Mouse (Mus musculus) leukemia stem cell, adult 10-12 weeks (primary cell): Measurements from ENCODE around the gene Gm12185. TPM values are rescaled to one million over a fixed set of nuclear protein-coding genes. Genes with fewer than 3 reads are reported as not detected.

Experiments
- polyA plus RNA-seq: library from polyadenylated mRNA; stranded (reverse); fragments of >175 nt; gene quantifications from 2 replicates; pipeline ENCODE4 v1.2.3, GENCODE M21; 2012; ENCODE audit warnings: low replicate concordance

The Gm12185 gene
- 0.16 TPM in 1 of 2 replicates, not detected in the other for polyA plus RNA-seq

DNA sequence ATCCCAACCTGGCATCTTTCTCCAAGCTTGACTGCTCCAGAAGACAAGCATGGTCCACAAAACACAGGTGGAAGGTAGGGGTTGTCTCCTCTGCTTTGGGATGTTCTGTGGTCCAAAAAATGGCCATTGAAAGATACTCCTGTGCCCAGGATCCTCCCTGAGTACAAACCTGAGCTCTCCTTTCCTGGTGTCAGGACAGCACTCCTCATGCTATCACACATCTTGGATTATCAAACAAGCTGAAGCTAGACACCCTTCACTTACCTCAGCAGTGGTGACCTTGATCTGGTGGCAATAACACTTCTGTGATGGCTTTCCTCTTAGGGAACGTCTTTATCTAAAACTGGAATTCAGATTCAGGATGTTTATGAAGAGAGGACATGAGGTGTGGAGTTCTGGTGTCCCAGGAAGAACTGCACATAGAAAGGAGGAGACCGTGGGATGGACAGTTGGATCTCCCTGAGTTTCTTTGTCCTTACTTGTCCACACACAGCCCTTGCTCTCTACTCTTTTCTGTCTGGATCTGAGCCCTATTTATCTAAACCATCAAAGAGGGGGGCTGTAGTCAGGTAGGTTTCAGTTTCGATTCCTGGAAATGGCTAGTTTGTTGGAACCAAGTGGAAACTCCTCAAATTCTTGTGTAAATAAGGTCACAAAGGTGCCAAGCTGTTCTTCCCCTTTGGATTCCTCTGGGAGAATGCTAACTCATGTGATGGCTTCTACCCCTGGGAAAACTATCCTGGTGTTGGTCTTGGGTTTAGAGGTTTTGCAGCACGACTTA is at the start of gene Gm12185:
Gm12185 (minus strand) TSS at position 487 of the 781 bp plus-strand sequence.

DNA sequence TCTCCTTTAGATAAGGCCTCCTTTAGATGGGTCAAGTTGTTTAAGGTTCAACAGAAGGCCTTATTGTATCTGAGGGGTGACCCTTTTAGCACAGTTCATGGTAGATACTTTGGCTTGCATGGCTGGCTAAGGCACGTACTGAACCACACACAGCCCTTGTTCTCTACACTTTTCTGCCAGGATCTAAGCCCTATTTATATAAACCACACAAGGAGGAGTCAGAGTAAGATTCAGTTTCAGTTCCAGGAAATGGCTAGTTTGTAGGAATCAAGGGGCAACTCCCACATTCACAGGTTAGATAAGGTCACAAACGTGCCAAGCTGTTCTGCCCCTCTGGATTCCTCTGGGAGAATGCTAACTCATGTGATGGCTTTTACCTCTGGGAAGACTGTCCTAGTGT is 2.0 kb upstream of the Gm12185 start, which contains the start of gene Tgtp1:
Tgtp1 (minus strand) TSS at position 155 of the 400 bp plus-strand sequence.

DNA sequence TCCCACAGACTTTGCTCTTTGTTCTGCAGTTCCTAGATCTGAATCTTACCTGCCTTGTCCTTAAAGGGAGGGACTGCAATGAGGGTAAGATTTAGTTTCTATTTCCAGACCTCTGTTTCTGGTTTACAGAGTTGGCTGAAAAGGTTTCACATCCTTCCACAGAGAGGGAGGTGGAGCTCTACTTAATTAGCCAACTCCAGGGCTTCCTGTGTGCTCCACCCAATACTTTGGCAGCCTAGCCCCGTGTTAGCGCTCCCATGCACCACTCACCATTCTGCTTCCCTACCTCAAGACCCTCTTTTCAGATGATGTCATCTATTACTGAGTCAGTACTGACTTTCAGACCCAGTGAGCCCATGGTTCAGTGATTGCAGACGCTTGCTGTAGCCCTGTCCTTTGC is 12.8 kb downstream of the Gm12185 start, which contains the start of gene 9930111J21Rik1:
9930111J21Rik1 (minus strand) TSS at position 148 of the 400 bp plus-strand sequence.

DNA sequence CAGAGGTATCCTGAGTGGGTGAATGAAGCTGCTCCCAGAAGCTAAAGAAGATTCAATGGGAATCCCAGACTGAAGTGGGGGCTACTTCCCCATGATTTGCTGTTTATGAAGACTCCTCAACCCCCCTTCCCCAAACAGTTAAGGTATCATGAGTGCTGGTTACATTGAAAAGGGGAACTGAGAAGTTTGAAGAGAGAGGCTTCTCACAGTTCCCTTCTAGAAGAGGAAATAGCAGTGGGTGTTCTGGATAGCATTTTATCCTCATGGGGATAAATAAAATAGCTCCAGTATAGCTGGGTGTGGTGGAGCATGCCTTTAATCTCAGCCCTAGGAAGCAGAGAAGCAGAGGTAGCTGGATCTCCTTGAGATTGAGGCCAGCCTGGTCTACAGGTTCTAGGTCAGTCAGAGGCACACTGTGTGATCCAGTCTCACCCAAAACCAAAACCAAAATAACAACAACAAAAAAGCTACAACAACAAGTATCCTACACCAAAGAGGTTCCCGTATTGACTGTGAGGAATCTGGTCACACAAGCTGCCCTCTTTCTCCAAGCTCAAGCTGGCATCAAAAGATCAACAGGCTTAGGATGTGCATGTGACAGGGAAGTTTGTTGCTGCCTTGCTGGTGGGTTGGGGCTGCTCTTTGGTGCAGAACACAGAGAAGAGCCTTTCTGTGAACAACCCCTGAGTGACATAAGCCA is 13.6 kb downstream of the Gm12185 start, which contains the start of gene Olfr56:
Olfr56 (plus strand) TSS at position 650 of the 700 bp plus-strand sequence.

DNA sequence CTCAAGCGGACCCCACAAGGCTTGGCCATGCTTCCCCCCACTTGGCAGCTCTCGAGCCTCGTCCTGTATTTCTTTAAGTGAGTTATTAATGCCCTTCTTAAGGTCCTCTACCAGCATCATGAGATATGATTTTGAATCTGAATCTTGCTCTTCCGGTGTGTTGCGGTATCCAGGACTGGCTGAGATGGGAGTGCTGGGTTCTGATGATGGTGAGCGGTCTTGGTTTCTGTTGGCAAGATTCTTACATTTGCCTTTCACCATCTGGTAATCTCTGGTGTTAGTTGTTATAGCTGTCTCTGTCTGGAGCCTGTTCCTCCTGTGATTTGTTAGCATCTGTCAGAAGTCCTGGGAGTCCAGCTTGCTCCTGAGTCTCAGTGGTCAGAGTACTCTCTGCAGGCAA is 45.9 kb downstream of the Gm12185 start, which contains the start of gene Psme2b:
Psme2b (minus strand) TSS at position 101 of the 400 bp plus-strand sequence.

DNA sequence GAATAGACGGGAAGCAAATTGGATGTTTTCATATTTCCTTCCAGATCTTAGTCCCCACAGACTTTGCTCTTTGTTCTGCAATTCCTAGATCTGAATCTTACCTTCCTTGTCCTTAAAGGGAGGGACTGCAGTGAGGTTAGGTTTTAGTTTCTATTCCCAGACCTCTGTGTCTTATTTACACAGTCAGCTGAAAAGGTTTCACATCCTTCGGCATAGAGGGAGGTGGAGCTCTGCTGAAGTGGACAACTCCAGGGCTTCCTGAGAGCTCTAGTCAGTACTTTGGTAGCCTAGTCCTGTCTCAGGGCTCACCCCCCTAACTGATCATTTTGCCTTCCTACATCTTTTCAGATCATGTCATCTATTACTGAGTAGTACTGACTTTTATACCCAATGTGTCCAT is 90.0 kb downstream of the Gm12185 start, which contains the start of gene Gm5431:
Gm5431 (minus strand) TSS at position 194 of the 400 bp plus-strand sequence.

DNA sequence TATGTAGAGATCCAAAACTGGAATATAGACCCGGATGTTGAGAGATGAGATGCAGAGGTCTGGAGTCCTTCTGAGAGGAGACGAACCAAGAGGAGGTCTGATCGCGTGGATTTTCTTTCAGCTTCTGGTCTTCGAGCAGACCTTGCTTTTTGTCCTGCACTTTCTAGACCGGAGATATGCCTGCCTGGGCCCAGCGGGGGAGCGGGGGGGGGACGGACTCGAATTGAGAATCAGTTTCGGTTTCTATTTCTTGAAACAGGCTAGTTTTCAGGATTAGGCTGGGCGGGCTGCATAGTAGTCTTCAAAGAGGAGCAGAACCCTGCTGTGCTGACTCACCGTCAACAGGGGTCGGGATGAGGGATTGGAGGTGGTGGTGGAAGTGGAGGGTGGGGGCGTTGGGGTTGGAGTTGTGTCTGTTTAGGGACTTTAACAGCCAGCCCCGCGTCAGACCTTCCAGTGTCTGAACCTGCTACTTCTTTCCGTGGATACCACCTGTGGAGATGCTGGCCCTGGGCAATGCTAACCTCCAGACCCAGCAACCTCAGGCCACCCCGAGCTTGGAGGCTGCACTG is 120.7 kb downstream of the Gm12185 start, which contains the start of gene Irgm1:
Irgm1 (minus strand) TSS at position 483 of the 572 bp plus-strand sequence.

Other genes with a start within 250 kb of the Gm12185 start
- gene Rack1, start 191.9 kb downstream of the Gm12185 start, polyA plus RNA-seq, result 453 and 6,836 TPM in 2 replicates
- gene Trim41, start 174.9 kb downstream of the Gm12185 start, polyA plus RNA-seq, result 20.9 and 26.8 TPM in 2 replicates
- 7.2 and 13.9 TPM in 2 replicates for gene Trim7, start 166.1 kb downstream of the Gm12185 start, polyA plus RNA-seq
- gene Gm12184, start 165.6 kb downstream of the Gm12185 start, polyA plus RNA-seq, result 65.7 and 147 TPM in 2 replicates
- gene Irgm1, start 120.5 kb downstream of the Gm12185 start, polyA plus RNA-seq, result 2.8 and 9.6 TPM in 2 replicates
- 0.09 TPM in 1 of 2 replicates, not detected in the other for gene Gm5431, start 90.0 kb downstream of the Gm12185 start, polyA plus RNA-seq
- gene Psme2b, start 46.0 kb downstream of the Gm12185 start, polyA plus RNA-seq, result 0.36 and 3.4 TPM in 2 replicates
- gene Olfr56, start 13.3 kb downstream of the Gm12185 start, polyA plus RNA-seq, result 0.06 TPM in 1 of 2 replicates, not detected in the other
- gene 9930111J21Rik1, start 12.8 kb downstream of the Gm12185 start, polyA plus RNA-seq, result 0.72 and 1.9 TPM in 2 replicates
- 0.47 and 1.3 TPM in 2 replicates for gene Tgtp1, start 1.9 kb upstream of the Gm12185 start, polyA plus RNA-seq
- gene 9930111J21Rik2, start 59.0 kb upstream of the Gm12185 start, polyA plus RNA-seq, result 0.92 and 1.5 TPM in 2 replicates
- 11.7 and 11.9 TPM in 2 replicates for gene Tgtp2, start 72.0 kb upstream of the Gm12185 start, polyA plus RNA-seq
- 2.3 and 3.4 TPM in 2 replicates for gene Ifi47, start 84.4 kb upstream of the Gm12185 start, polyA plus RNA-seq
- gene Olfr1396, start 122.6 kb upstream of the Gm12185 start, polyA plus RNA-seq, result not detected in 2 replicates
- gene Olfr1395, start 150.0 kb upstream of the Gm12185 start, polyA plus RNA-seq, result not detected in 2 replicates
- gene Olfr1394, start 162.2 kb upstream of the Gm12185 start, polyA plus RNA-seq, result not detected in 2 replicates
- gene Btnl9, start 194.9 kb upstream of the Gm12185 start, polyA plus RNA-seq, result not detected in 2 replicates
- 4.6 and 6.1 TPM in 2 replicates for gene Zfp62, start 211.1 kb upstream of the Gm12185 start, polyA plus RNA-seq